Mouse (Mus musculus) neural tube, embryonic 11.5 days (tissue): ENCODE data around the gene Phldb2. TPM values are rescaled to one million over a fixed set of nuclear protein-coding genes. Genes with fewer than 3 reads are reported as not detected.

Experiments used
- ATAC-seq: fragments of 200-750 bp; cut with Nextera tagmentation; 2 replicates; pipeline ENCODE4 v1.8.0; 2017; ENCODE audit warnings: moderate number of reproducible peaks, mild to moderate bottlenecking, moderate TSS enrichment, moderate library complexity; ENCODE audit not compliant: insufficient read depth, low FRiP score, low TSS enrichment
- DNase-seq: peaks from one replicate; pipeline ENCODE4 v3.0.0-alpha.2; 2015; ENCODE audit warnings: low spot score
- H3K27ac ChIP-seq: fragments of 300-500 bp; sonication (generic); 2 replicates; pipeline ENCODE4 v1.5.1; 2014; ENCODE audit warnings: low read depth, mild to moderate bottlenecking, low read length
- H3K27me3 ChIP-seq: fragments of 300-500 bp; sonication (generic); 2 replicates; pipeline ENCODE4 v1.6.1; 2014; ENCODE audit warnings: mild to moderate bottlenecking, low read length, mixed read lengths; ENCODE audit not compliant: control insufficient read depth, insufficient read depth
- H3K36me3 ChIP-seq: fragments of 300-500 bp; sonication (generic); 2 replicates; pipeline ENCODE4 v1.6.1; 2014; ENCODE audit warnings: mild to moderate bottlenecking, low read length, moderate library complexity, mixed read lengths; ENCODE audit not compliant: control insufficient read depth, insufficient read depth
- H3K4me1 ChIP-seq: fragments of 300-500 bp; sonication (generic); 2 replicates; pipeline ENCODE4 v1.6.1; 2014; ENCODE audit warnings: low read length, mixed read lengths; ENCODE audit not compliant: control insufficient read depth, insufficient read depth
- H3K4me2 ChIP-seq: fragments of 300-500 bp; sonication (generic); 2 replicates; pipeline ENCODE4 v1.6.1; 2014; ENCODE audit warnings: low read depth, mild to moderate bottlenecking, moderate library complexity
- H3K4me3 ChIP-seq: fragments of 300-500 bp; sonication (generic); 2 replicates; pipeline ENCODE4 v1.5.1; 2014; ENCODE audit warnings: low read depth, low read length
- H3K9ac ChIP-seq: fragments of 300-500 bp; sonication (generic); 2 replicates; pipeline ENCODE4 v1.6.1; 2014; ENCODE audit warnings: mild to moderate bottlenecking, low read length
- H3K9me3 ChIP-seq: fragments of 300-500 bp; sonication (generic); 2 replicates; pipeline ENCODE4 v1.6.1; 2016; ENCODE audit warnings: low read length; ENCODE audit not compliant: control insufficient read depth
- WGBS: fragments of 180-500 bp; shearing (Covaris S2); extraction: QIAGEN DNeasy Blood & Tissue Kit; methylation state at CpG from one replicate; pipeline ENCODE4 v1.1.7; 2014; 5-methylcytosine and 5-hydroxymethylcytosine counted together
- polyA plus RNA-seq: library from polyadenylated mRNA; unstranded; fragments of >200 nt; fragmentation: Nextera tagmentation; extraction: Ambion mirVana; gene quantifications from 2 replicates; pipeline ENCODE4 v1.2.1, GENCODE M21; 2014

Gene Phldb2
- polyA plus RNA-seq, 1 experiment from 2014 or later = 31.4 TPM

- DNase-seq (no peak), ATAC-seq (no peak)
- Histone ChIP-seq H3K9ac (no peak overlapping the region), H3K36me3 (peaks cover 3% of the 10 kb centered on the region; the same call in 1 of the 2 replicates), H3K4me2 (no peak overlapping the region), H3K9me3 (no peaks in the 10 kb centered on the region), H3K4me1 (no peaks in the 10 kb centered on the region), H3K27ac (no peak overlapping the region), H3K27me3 (no peaks in the 10 kb centered on the region), H3K4me3 (no peak overlapping the region)
- 88% methylated on average over 3 of the region's 3 CpGs for WGBS
Measured at GRCm38 (mm10) chr16:45765102-45765501, 188.3 kb downstream of the Phldb2 start.

GRCm38 (mm10) chr16:45762859-45763505, 190.4 kb downstream of the Phldb2 start:
- Histone ChIP-seq H3K4me2 (no peak overlapping the region), H3K4me1 (no peaks in the 10 kb centered on the region), H3K4me3 (no peak overlapping the region), H3K9me3 (no peaks in the 10 kb centered on the region), H3K36me3 (peaks cover 3% of the 10 kb centered on the region; the same call in 1 of the 2 replicates), H3K27me3 (no peaks in the 10 kb centered on the region), H3K9ac (no peak overlapping the region), H3K27ac (no peak overlapping the region)
- 71% methylated on average over 13 of the region's 13 CpGs for WGBS
- ATAC-seq (no peak), DNase-seq (no peak)

- no peak for DNase-seq
- H3K4me2 ChIP-seq = no peak overlapping the region
- no peaks in the 10 kb centered on the region for H3K4me1 ChIP-seq
Measured at GRCm38 (mm10) chr16:45761425-45761824, 192.0 kb downstream of the Phldb2 start.

GRCm38 (mm10) chr16:45758726-45759269, 194.6 kb downstream of the Phldb2 start:
- H3K27me3 ChIP-seq = no peaks in the 10 kb centered on the region
- WGBS = 87% methylated on average over 9 of the region's 9 CpGs
- no peak for ATAC-seq

More at GRCm38 (mm10) chr16:45761425-45761824, 192.0 kb downstream of the Phldb2 start:
- no peaks in the 10 kb centered on the region for H3K9me3 ChIP-seq
- 80% methylated on average over 1 of the region's 1 CpGs for WGBS
- no peaks in the 10 kb centered on the region for H3K27me3 ChIP-seq
- no peak overlapping the region for H3K27ac ChIP-seq
- peaks cover 3% of the 10 kb centered on the region; the same call in 1 of the 2 replicates for H3K36me3 ChIP-seq
- H3K9ac ChIP-seq = no peak overlapping the region
- no peak overlapping the region for H3K4me3 ChIP-seq
- ATAC-seq = no peak

GRCm38 (mm10) chr16:45757421-45758078, 195.8 kb downstream of the Phldb2 start:
- Histone ChIP-seq H3K9me3 (no peaks in the 10 kb centered on the region), H3K27me3 (no peaks in the 10 kb centered on the region), H3K9ac (no peak overlapping the region), H3K4me3 (no peak overlapping the region), H3K4me1 (no peaks in the 10 kb centered on the region), H3K4me2 (no peak overlapping the region), H3K36me3 (peaks cover 3% of the 10 kb centered on the region; the same call in 1 of the 2 replicates), H3K27ac (no peak overlapping the region)
- ATAC-seq (no peak), DNase-seq (no peak)
- 89% methylated on average over 12 of the region's 12 CpGs for WGBS

More at GRCm38 (mm10) chr16:45758726-45759269, 194.6 kb downstream of the Phldb2 start:
- Histone ChIP-seq H3K9me3 (no peaks in the 10 kb centered on the region), H3K4me3 (no peak overlapping the region), H3K4me1 (no peaks in the 10 kb centered on the region), H3K36me3 (peaks cover 3% of the 10 kb centered on the region; the same call in 1 of the 2 replicates), H3K27ac (no peak overlapping the region), H3K4me2 (no peak overlapping the region), H3K9ac (no peak overlapping the region)
- no peak for DNase-seq

- no peak overlapping the region for H3K4me2 ChIP-seq
- peaks cover under 1% of the 10 kb centered on the region; the same call in 1 of the 2 replicates for H3K36me3 ChIP-seq
- no peak overlapping the region for H3K9ac ChIP-seq
- DNase-seq (peak; percentile 35), ATAC-seq (peak; percentile 71; the same call in 1 of the 2 replicates)
- H3K4me1 ChIP-seq = no peaks in the 10 kb centered on the region
- H3K9me3 ChIP-seq = no peaks in the 10 kb centered on the region
- H3K27ac ChIP-seq = no peak overlapping the region
- no peak overlapping the region for H3K4me3 ChIP-seq
- WGBS = 48% methylated on average over 9 of the region's 9 CpGs
- no peaks in the 10 kb centered on the region for H3K27me3 ChIP-seq
Measured at GRCm38 (mm10) chr16:45756855-45757254, 196.5 kb downstream of the Phldb2 start.

- no peak overlapping the region for H3K4me3 ChIP-seq
- no peaks in the 10 kb centered on the region; the same call in 1 of the 2 replicates for H3K36me3 ChIP-seq
- H3K27ac ChIP-seq = no peak overlapping the region; the same call in 1 of the 2 replicates
- 73% methylated on average over 4 of the region's 4 CpGs for WGBS
- 0 out of 2 replicates have a peak, but pooled peaks have one; percentile 24 for ATAC-seq
- DNase-seq = no peak
- H3K4me2 ChIP-seq = no peak overlapping the region
- H3K27me3 ChIP-seq = no peaks in the 10 kb centered on the region
- no peak overlapping the region; the same call in 1 of the 2 replicates for H3K9ac ChIP-seq
- H3K9me3 ChIP-seq = no peaks in the 10 kb centered on the region
- H3K4me1 ChIP-seq = peaks cover 7% of the 10 kb centered on the region; the same call in 1 of the 2 replicates
Measured at GRCm38 (mm10) chr16:45743591-45744144, 209.7 kb downstream of the Phldb2 start.

GRCm38 (mm10) chr16:45742615-45743476, 210.6 kb downstream of the Phldb2 start, which contains the start of gene Abhd10:
TSS of gene Abhd10 (minus strand) at chr16:45742955.
- peak within 1 kb of the TSS; percentile 86 for H3K27ac ChIP-seq
- H3K4me2 ChIP-seq = peak within 1 kb of the TSS; percentile 53
- no peaks in the 10 kb centered on the region for H3K27me3 ChIP-seq
- H3K9ac ChIP-seq = peak within 1 kb of the TSS; percentile 97
- under 1% methylated on average over 47 of the region's 51 CpGs for WGBS
- peak; percentile 97 for ATAC-seq
- H3K9me3 ChIP-seq = no peaks in the 10 kb centered on the region
- peak within 1 kb of the TSS; percentile 78 for H3K4me3 ChIP-seq
- peaks cover 7% of the 10 kb centered on the region; the same call in 1 of the 2 replicates for H3K4me1 ChIP-seq
- H3K36me3 ChIP-seq = no peaks in the 10 kb centered on the region; the same call in 1 of the 2 replicates
- DNase-seq = peak; percentile 99
